Mouse (Mus musculus) spleen, adult 18-20 months (tissue): ENCODE data around the gene Pttg1ip.

Source experiments
- DNase-seq, 2 experiments: peaks; one replicate each; pipeline ENCODE4 v3.0.0; 2022; ENCODE audit warnings: mixed read lengths in 2 of 2

The Pttg1ip gene

DNA sequence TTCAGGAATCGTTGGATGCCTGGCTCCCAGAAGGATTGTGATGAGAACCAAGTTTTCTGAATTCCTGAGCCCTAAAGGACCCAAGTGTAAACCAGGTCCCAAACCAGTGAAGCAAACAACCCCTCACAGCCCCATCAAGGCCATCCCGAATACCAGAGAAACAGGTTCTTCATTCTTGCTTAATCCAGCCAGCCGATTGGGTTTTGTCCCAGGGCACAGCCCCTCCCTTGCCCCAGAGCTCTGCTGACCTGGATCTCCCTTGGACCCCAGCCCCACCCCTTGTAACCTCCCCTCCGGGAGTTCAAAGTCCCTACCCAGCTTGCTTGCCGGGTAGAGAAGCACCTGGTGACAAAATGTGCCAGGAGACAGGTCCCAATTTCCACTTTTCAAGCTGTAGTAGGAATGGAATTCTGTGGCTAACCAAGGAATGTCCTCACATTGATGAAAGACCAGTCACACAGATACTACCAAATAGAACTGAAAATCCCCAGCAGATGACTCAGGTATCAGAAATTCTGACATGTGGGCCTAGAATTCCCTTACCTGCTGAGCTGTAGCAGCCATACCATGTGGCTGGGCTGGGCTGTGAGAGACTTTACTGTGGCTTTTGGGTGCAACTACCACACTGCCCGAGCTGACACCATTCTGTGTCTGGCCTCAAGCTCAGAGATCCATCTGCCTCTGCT, 11.4 kb upstream of the Pttg1ip start:
- no peak for DNase-seq

DNA sequence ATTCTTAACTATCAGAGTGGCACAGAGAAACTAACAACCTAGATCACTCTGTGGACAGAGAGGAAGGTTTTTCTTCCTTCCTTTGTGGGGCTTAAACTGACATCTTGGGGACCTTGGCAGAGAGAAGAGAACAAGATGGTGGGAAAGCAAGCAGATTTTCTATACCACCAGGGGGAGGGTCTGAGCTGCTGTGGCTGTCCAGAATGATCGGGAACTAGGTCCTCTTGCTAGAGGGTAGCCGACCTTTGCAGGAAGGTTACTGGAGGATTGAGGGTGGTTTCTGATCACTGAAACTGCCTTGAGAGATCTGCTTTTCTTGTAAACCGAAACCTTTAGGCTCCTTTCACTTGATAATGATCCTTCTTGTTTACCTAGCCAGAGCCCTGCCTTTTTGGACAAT, 9.3 kb upstream of the Pttg1ip start:
- no peak for DNase-seq

DNA sequence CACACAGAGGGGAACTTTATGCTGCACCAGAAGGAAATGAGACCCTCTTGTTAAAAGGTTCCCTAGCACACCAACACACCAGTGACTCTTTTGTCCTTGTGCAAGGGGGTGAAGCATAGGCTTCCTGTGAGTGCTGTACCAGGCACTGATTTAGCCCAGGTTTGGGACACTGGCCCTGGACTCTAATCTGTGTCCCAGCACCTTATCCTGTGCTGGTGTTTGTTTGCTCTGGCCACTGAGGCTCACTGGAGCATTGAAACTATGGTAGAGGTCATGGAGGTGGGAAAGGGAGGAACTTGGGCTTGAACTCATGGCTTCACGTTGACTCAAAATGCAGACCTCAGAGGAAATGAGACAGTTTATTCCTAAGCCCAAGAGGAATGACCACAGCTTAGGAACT, 8.4 kb upstream of the Pttg1ip start:
- no peak for DNase-seq

GRCm38 (mm10) chr10:77580027-77580920, 1.2 kb upstream of the Pttg1ip start:
- DNase-seq: no peak

GRCm38 (mm10) chr10:77581023-77581407, 505 bp upstream of the Pttg1ip start:
- DNase-seq: no peak

GRCm38 (mm10) chr10:77582285-77582618, 732 bp downstream of the Pttg1ip start:
- no peak for DNase-seq

GRCm38 (mm10) chr10:77583795-77584422, 2.4 kb downstream of the Pttg1ip start:
- DNase-seq: no peak

DNA sequence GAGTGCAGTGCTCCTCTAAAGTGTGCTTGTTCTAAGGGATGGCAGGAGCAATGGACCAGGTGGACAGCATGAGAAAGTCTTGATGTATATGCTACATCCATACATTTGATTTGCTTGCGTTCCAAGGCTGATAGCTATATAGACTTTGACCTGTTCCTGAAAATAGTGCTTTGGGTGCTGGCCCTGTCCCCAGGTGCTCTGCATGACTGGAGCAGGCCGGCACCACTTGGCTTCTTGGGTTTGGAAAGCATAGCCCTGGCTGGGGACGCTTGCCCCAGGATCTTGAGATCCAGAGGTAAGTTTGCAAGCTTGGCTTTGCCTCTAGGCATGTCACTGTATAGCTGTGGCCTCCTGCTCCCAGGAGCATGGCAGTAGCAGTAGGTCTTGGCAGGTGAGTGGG, 5.1 kb downstream of the Pttg1ip start:
- DNase-seq: no peak

DNA sequence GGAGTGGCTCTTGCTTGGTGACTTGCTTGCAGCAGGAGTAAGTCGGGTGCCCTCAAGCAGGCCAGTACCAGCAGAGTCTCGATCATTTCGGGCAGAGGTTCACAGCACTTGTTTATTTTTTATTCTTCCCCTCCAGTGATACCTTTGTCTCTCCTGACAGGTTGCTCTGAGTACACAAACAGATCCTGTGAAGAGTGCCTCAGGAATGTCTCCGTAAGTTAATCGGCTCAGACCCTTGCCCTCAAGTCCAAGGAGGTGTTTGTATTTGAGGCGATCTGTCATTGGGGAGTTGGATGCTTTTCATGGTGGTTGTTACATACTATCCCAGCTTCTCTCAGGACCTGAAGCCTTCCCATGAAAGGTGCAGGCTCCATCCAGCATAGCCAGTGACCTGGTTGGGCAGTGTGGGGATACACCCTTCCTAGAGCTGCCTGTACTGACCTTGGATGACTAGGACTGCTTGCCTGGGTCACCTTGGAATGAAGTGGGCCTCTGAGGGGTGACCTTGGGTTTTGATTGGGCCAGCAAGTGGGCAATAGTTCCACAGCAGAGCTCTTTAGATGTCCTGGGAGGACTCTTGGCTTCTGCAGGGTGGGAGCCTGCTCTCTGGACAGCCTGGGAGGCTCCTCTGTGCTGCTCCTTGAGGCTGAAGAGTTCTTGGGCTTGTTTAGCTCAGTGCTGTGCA, 5.7 kb downstream of the Pttg1ip start:
- DNase-seq: no peak

GRCm38 (mm10) chr10:77588036-77588435, 6.5 kb downstream of the Pttg1ip start:
- DNase-seq: no peak

DNA sequence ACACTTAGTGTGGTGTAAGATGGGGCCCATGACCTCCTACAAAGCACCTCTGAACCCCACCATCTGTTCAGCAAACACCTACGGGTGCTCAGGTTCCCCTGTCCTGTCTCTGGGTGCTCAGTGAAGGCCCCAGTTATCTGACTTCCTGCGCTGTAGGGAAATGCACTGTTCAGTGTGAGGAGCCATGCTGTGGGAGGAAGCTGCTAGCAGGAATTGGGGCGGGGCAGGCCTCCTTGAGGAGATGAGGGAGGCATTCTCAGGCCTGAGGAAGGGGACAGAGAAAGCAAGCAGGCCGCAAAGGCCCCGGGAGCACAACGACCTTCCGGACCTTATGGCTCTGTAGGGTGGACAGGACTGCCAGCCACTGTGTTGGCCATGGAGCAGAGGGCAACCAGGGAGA, 7.6 kb downstream of the Pttg1ip start:
- DNase-seq: no peak

DNA sequence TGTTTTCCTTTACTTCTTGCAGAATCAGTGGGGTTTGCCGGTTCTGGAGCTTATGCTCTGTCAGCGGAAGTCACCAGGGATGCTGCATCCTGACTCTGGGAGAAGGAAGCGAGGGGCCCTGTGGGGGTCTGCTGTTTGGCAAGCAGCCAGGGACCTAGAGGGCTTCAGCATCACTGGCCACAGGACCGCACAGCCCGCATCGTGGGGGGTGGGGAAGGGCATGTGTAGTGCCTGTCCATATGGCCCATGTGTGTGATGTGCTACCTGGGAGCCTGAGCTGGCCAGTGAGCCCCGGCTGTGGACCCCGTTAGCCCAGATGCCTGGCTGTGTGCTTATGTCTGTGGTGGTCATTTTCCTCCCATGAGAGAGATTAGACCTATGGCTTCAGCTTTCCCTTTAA, 8.2 kb downstream of the Pttg1ip start:
- DNase-seq: no peak

GRCm38 (mm10) chr10:77590812-77591211, 9.3 kb downstream of the Pttg1ip start:
- peak; percentile 44 to 67 for DNase-seq

DNA sequence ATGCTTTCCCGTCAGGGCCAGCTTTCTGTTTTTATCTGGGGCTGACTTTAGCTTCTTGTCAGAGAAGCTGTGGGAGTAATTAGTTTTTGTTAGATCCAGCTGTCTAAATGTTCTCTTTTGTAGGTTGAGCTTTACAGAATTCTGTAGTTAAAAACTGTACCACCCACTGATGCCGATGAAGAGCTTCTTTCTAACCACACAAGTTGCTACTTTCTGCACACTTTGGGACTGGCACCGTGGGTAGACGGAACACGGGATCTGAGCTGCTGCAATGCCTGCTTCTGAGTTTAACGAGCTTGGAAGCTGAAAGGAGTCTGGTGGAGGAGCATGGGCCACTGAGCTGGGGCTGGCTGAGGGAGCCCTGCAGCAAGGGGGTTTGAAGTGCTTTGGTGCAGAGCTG, 10.0 kb downstream of the Pttg1ip start:
- DNase-seq: no peak

GRCm38 (mm10) chr10:77596060-77596459, 14.5 kb downstream of the Pttg1ip start:
- DNase-seq: no peak

GRCm38 (mm10) chr10:77603021-77603420, 21.5 kb downstream of the Pttg1ip start:
- DNase-seq: no peak

- no peak for DNase-seq
Observed at GRCm38 (mm10) chr10:77604111-77604510, 22.6 kb downstream of the Pttg1ip start.

DNA sequence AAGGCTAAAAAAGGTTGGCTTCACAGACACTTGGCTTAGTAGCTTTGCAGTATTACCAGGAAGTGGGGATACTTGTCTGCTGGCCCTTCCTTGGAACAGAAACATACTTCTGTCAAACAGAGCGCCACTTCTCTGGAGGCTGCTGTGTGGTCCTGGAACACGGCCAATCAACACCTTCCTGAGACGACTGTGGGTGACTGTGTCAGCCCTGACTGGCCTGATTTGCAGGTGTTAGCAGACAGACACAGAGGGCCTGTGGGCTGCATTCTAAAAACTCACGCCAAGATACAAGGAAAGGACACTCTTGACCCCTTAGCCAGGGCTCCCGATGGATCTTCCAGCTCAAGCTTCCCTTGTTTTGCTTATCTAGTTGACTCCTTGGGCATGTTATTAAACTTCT, 23.4 kb downstream of the Pttg1ip start:
- DNase-seq: no peak

- peak in 1 of 2 experiments; percentile 36 for DNase-seq
Observed at GRCm38 (mm10) chr10:77605368-77605767, 23.8 kb downstream of the Pttg1ip start.

GRCm38 (mm10) chr10:77605908-77606826, 24.6 kb downstream of the Pttg1ip start, which contains the start of the genes Sumo3 and Gm49325:
Gene Sumo3, plus strand, starts transcription at chr10:77606097.
Gene Gm49325, plus strand, starts transcription at chr10:77606197.
- peak; percentile 99 to 100 for DNase-seq

- DNase-seq: peak in 1 of 2 experiments; percentile 23
Observed at GRCm38 (mm10) chr10:77606855-77607254, 25.3 kb downstream of the Pttg1ip start.

DNA sequence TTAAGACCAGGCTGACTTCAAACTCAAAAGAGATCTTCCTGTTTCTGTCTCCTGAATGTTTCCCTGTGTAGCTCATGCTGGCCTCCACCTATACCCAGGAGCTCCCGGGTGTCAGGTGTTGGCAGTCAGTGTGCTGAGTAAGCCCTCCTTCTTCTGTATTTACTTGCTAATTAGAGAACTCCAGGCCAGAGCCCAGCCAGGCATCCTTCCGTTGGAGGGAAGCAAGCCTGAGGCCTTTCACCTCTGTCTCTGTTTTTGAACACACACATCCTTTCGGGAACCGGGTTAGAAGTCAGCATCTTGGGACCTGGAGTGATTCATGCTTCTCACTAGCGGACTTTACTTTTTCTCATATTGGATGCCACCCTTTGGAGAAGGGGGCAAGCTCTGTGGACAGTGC, 25.9 kb downstream of the Pttg1ip start:
- DNase-seq: no peak
